Mouse (Mus musculus): ENCODE measurements around the gene Nup98.

Nup98 gene

GRCm38 (mm10) chr7:102116579-102117331 lies 93.2 kb downstream of the Nup98 start, which contains the start of gene Chrna10:
Gene Chrna10 (minus strand): TSS chr7:102116828.
- DNase-seq, result no peak

GRCm38 (mm10) chr7:102113151-102113729 lies 96.7 kb downstream of the Nup98 start:
- no peak for DNase-seq

- DNase-seq, result no peak
Observed at GRCm38 (mm10) chr7:102109746-102110145, 100.2 kb downstream of the Nup98 start.

GRCm38 (mm10) chr7:102109171-102109570 lies 100.8 kb downstream of the Nup98 start, which contains the start of gene Art5:
Gene Art5 (minus strand): TSS chr7:102109489.
- DNase-seq, result no peak

- no peak for DNase-seq
Observed at GRCm38 (mm10) chr7:102108206-102108605, 101.8 kb downstream of the Nup98 start.

- peak; percentile 24 to 37 for DNase-seq
Observed at GRCm38 (mm10) chr7:102106700-102107141, 103.3 kb downstream of the Nup98 start.

- DNase-seq, result peak; percentile 54 to 61
Observed at GRCm38 (mm10) chr7:102104126-102104525, 105.8 kb downstream of the Nup98 start.

GRCm38 (mm10) chr7:102103555-102103954 lies 106.4 kb downstream of the Nup98 start:
- no peak for DNase-seq

- no peak for DNase-seq
Observed at GRCm38 (mm10) chr7:102102696-102103095, 107.3 kb downstream of the Nup98 start.

- no peak for DNase-seq
Observed at GRCm38 (mm10) chr7:102102241-102102640, 107.7 kb downstream of the Nup98 start.

- no peak for DNase-seq
Observed at GRCm38 (mm10) chr7:102101487-102101886, 108.5 kb downstream of the Nup98 start, which contains the start of gene Art1. Gene Art1 (plus strand): TSS chr7:102101743.

- no peak for DNase-seq
Observed at GRCm38 (mm10) chr7:102100868-102101267, 109.1 kb downstream of the Nup98 start.

- DNase-seq, result no peak
Observed at GRCm38 (mm10) chr7:102099760-102100661, 110.0 kb downstream of the Nup98 start.

GRCm38 (mm10) chr7:102087336-102087735 lies 122.6 kb downstream of the Nup98 start:
- DNase-seq, result peak; percentile 36 to 49

GRCm38 (mm10) chr7:102084041-102084696 lies 125.8 kb downstream of the Nup98 start:
- no peak for DNase-seq

- no peak for DNase-seq
Observed at GRCm38 (mm10) chr7:102082816-102083215, 127.2 kb downstream of the Nup98 start, which contains the start of gene Trpc2. Gene Trpc2 (plus strand): TSS chr7:102083116.

- no peak for DNase-seq
Observed at GRCm38 (mm10) chr7:102081784-102082183, 128.2 kb downstream of the Nup98 start.

- no peak for DNase-seq
Observed at GRCm38 (mm10) chr7:102080311-102080710, 129.7 kb downstream of the Nup98 start.

- DNase-seq, result peak in 1 of 2 experiments; percentile 59
Observed at GRCm38 (mm10) chr7:102078517-102078916, 131.5 kb downstream of the Nup98 start.

GRCm38 (mm10) chr7:102076714-102077296 lies 133.2 kb downstream of the Nup98 start:
- peak in 1 of 2 experiments; percentile 37 for DNase-seq
